Mouse (Mus musculus) G1E (cell line): Measurements from ENCODE around the gene Rap1gap.

Experiments
- CTCF ChIP-seq: IDR thresholded peaks from 2 replicates; pipeline ENCODE4 v1.5.1; 2012; ENCODE audit warnings: low read depth, low read length, inconsistent platforms, mixed read lengths
- GATA1 ChIP-seq: IDR thresholded peaks from 2 replicates; pipeline ENCODE4 v1.6.1; 2012; ENCODE audit warnings: borderline replicate concordance, low read length, inconsistent platforms, mixed read lengths
- GATA2 ChIP-seq: IDR thresholded peaks from 2 replicates; pipeline ENCODE4 v1.6.1; 2012; ENCODE audit warnings: low read depth, low read length, inconsistent platforms, borderline replicate concordance
- POLR2AphosphoS5 ChIP-seq: IDR thresholded peaks from 2 replicates; pipeline ENCODE4 v1.6.1; 2012; ENCODE audit warnings: low read depth, low read length, inconsistent platforms; ENCODE audit not compliant: insufficient replicate concordance
- TAL1 ChIP-seq: conservative IDR thresholded peaks from 2 replicates; pipeline ENCODE4 v1.6.1; 2012; ENCODE audit warnings: low read depth, low read length, inconsistent platforms, mixed read lengths

DNA sequence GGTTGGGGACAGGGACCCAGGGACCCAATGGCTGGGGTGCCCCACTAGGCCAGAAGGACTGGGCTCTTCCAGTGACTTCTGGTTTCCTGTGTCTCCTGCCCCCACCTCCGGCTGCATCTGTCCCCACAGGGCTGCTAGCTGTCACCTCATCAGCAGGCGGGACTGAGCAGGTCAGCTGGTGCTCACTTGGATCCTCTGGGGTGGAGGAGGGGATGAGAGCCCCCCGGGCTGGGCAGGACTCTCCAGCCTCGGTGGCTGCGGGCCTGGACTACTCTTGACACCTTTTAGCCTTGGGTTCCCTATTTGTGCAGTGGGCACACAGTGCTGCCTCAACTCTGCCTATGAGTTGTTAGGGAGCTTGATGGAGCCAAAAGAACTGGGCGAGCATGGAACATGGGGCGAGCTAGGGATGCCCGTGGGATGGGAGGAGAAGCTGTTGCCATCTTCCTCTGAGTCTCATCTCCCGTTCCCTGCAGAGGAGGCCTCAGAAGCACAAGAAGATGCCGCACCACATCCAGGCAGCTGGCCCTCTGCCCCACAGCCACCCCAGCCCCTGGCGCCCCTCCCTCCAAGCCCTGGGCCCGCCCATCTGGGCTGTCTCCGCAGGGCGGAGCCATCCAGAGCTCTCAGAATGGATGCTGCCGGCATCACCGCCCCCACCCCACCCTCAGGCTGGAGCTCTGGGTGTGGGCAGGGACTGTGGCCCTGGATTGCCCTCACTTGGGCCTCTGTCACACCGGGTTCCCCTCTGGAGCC, 64.1 kb downstream of the Rap1gap start:
- TF ChIP-seq CTCF (no peak), TAL1 (no peak), GATA1 (no peak), POLR2AphosphoS5 (no peak), GATA2 (no peak)
